Mouse (Mus musculus): ENCODE results near the gene Fkbp4. TPM values are rescaled to one million over a fixed set of nuclear protein-coding genes. Genes with fewer than 3 reads are reported as not detected.

The Fkbp4 gene
- polyA plus RNA-seq, 1 experiment from 2014 or later: 188 TPM

DNA sequence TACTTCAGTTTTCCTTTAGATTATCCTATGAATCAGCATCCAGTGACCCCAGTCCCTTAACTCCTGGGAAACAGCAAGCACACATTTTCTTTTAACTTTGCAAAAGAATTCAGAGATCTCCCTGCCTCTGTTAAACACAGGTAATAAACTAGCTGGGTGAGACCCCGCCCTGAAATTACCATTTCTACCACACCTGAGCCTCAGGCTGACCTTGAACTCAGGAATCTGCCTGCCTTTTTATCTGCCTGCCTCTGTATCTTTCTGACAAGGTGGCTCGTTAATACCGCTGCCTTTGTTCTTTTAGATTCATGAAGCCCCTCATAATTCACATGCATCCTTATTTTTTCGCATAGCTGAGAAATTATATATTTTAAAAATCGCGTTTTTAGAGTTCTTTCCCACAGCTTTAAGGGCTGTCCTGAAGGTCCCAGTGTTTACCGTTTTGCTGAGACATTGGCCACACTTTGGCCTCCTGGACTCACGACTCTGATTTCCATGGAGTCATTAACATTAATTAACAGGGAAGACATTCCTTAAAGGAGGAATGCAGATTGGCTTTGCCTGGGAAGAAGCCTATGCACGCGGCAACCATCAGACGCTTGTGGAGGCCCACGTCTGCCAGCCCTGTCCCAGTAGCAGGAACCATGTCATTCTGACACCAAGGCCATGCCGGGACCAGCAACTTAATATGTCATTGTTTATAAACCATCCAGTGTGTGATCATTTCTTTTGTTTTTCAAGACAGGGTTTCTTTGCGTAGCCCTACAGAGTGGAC is 22.4 kb upstream of the Fkbp4 start:
- Histone ChIP-seq H3K4me2 (no peak overlapping the region), H3K4me3 (replicated peaks) (no peak overlapping the region), H3K36me3 (replicated peaks) (no peaks in the 10 kb centered on the region), H3K4me1 (replicated peaks) (peaks cover 5% of the 10 kb centered on the region), H3K9ac (no peak overlapping the region), H3K9me3 (replicated peaks) (no peaks in the 10 kb centered on the region), H3K27ac (replicated peaks) (no peak overlapping the region), H3K27me3 (no peaks in the 10 kb centered on the region)
- WGBS (ENCODE audit: insufficient replicate concordance): 67% methylated on average over 14 of the region's 14 CpGs
- ATAC-seq (ENCODE audit: insufficient read depth): no peak

GRCm38 (mm10) chr6:128460321-128460720 is 21.8 kb upstream of the Fkbp4 start:
- no peak overlapping the region for H3K9ac ChIP-seq
- 33% methylated on average over 2 of the region's 2 CpGs for WGBS (ENCODE audit: insufficient replicate concordance)
- no peak for ATAC-seq (ENCODE audit: insufficient read depth)

DNA sequence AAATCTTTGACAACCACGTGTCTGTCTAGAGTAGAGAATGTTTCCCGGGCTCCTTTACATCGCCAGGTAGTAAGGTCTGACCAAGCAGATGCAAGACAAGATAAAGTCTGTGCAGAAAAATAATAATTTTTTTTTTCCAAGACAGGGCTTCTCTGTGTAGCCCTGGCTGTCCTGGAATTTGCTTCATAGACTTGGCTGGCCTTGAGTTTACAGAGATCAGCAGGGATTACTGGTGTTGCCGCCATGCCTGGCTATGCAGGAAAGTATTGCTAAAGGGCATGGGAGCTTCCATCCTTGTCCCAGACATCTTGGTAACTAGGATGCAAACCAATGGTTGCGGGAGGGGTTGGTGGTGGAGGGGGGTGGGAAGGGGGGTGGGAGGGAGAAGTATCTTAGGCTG is 18.7 kb upstream of the Fkbp4 start:
- H3K4me2 ChIP-seq: no peak overlapping the region
- no peaks in the 10 kb centered on the region for H3K9me3 ChIP-seq (replicated peaks)
- H3K27me3 ChIP-seq: no peaks in the 10 kb centered on the region
- H3K9ac ChIP-seq: no peak overlapping the region
- no peaks in the 10 kb centered on the region for H3K4me1 ChIP-seq (replicated peaks)
- 63% methylated on average over 5 of the region's 5 CpGs for WGBS (ENCODE audit: insufficient replicate concordance)
- ATAC-seq (ENCODE audit: insufficient read depth): no peak
- H3K36me3 ChIP-seq (replicated peaks): no peaks in the 10 kb centered on the region
- H3K4me3 ChIP-seq (replicated peaks): no peak overlapping the region
- no peak overlapping the region for H3K27ac ChIP-seq (replicated peaks)

More at GRCm38 (mm10) chr6:128460321-128460720, 21.8 kb upstream of the Fkbp4 start:
- Histone ChIP-seq H3K4me2 (no peak overlapping the region), H3K9me3 (replicated peaks) (no peaks in the 10 kb centered on the region), H3K4me3 (replicated peaks) (no peak overlapping the region), H3K27me3 (no peaks in the 10 kb centered on the region), H3K27ac (replicated peaks) (no peak overlapping the region), H3K36me3 (replicated peaks) (no peaks in the 10 kb centered on the region), H3K4me1 (replicated peaks) (no peaks in the 10 kb centered on the region)

- Histone ChIP-seq H3K4me1 (replicated peaks) (no peaks in the 10 kb centered on the region), H3K9ac (no peak overlapping the region), H3K27me3 (no peaks in the 10 kb centered on the region), H3K27ac (replicated peaks) (no peak overlapping the region), H3K4me2 (no peak overlapping the region), H3K36me3 (replicated peaks) (no peaks in the 10 kb centered on the region), H3K9me3 (replicated peaks) (no peaks in the 10 kb centered on the region), H3K4me3 (replicated peaks) (no peak overlapping the region)
- WGBS (ENCODE audit: insufficient replicate concordance): 63% methylated on average over 12 of the region's 12 CpGs
- no peak for ATAC-seq (ENCODE audit: insufficient read depth)
These were observed 17.5 kb upstream of the Fkbp4 start for GRCm38 (mm10) chr6:128455835-128456605.

- ATAC-seq (ENCODE audit: insufficient read depth): no peak
- WGBS (ENCODE audit: insufficient replicate concordance): 72% methylated on average over 5 of the region's 5 CpGs
- H3K9me3 ChIP-seq (replicated peaks): no peaks in the 10 kb centered on the region
- peaks cover 20% of the 10 kb centered on the region for H3K4me1 ChIP-seq (replicated peaks)
- H3K4me3 ChIP-seq (replicated peaks): no peak overlapping the region
- no peaks in the 10 kb centered on the region for H3K36me3 ChIP-seq (replicated peaks)
- H3K9ac ChIP-seq: no peak overlapping the region
- H3K27ac ChIP-seq (replicated peaks): no peak overlapping the region
- H3K27me3 ChIP-seq: no peaks in the 10 kb centered on the region
- no peak overlapping the region for H3K4me2 ChIP-seq
These were observed 8.6 kb upstream of the Fkbp4 start for GRCm38 (mm10) chr6:128447063-128447462.

DNA sequence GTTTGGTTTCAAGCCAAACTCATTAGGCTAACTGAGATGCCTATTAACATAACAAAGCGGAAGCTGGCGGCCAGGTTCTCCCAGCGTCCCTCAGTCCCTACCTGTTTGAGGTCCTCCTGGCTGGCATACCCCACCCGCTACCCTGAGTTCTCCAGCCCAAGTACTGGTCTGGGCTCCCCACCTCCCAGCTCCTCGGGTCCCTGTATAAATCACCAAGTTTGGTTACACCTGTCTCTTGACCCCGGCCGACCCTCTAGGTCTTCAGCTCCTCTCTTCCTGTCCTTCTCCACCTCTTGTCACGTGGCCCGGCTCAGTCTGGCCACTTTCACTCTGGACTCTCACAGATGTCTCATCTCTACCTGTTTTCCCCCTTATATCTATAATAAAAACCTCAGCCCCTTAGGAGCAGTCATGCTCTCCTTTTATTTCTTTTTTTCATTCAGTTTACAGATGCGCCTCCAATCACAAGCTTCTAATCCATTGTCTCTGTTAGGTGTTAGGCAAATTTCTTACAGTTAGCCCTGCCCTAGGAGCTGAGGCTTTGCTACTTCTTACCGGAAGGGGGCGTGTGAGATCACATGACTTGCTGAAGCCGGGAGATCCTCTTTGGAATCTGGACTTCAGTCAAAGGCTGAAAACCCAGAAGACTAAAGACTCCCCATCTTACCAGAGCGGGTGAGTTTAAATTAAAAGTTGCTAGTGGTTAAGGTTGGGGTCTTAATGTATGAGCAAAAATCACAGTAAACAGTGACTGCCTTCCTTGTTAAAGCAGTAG is 7.5 kb upstream of the Fkbp4 start:
- no peaks in the 10 kb centered on the region for H3K27me3 ChIP-seq
- ATAC-seq (ENCODE audit: insufficient read depth): 0 out of 2 replicates have a peak, but pooled peaks have one; percentile 27
- peak overlapping the region; percentile 12 for H3K4me3 ChIP-seq (replicated peaks)
- H3K9me3 ChIP-seq (replicated peaks): no peaks in the 10 kb centered on the region
- no peak overlapping the region for H3K27ac ChIP-seq (replicated peaks)
- WGBS (ENCODE audit: insufficient replicate concordance): 15% methylated on average over 14 of the region's 14 CpGs
- no peaks in the 10 kb centered on the region for H3K36me3 ChIP-seq (replicated peaks)
- H3K4me2 ChIP-seq: peak overlapping the region; percentile 48
- H3K9ac ChIP-seq: no peak overlapping the region
- H3K4me1 ChIP-seq (replicated peaks): peaks cover 20% of the 10 kb centered on the region

DNA sequence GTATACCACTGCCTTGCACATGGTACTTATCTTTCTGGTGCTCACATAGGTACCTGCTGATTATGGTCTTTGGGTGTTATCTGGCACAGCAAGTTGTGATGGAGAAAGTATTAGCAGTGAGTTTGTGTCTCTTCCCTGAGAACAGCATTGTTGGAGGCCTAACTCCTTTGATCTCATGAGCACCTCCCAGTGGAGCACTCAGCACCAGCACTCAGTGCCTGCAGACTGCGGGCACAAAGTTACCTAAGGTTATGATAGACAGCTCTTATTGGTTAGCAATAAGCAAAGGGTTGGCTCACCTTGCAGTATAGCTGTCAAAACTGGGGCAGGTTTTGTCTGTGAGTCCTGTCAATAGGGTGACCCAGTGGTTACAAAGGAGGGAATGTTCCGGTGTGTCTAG is 1.8 kb upstream of the Fkbp4 start:
- no peaks in the 10 kb centered on the region for H3K9me3 ChIP-seq (replicated peaks)
- H3K9ac ChIP-seq: no peak overlapping the region
- H3K36me3 ChIP-seq (replicated peaks): peaks cover 13% of the 10 kb centered on the region
- 75% methylated on average over 2 of the region's 2 CpGs for WGBS (ENCODE audit: insufficient replicate concordance)
- no peaks in the 10 kb centered on the region for H3K27me3 ChIP-seq
- H3K4me3 ChIP-seq (replicated peaks): no peak overlapping the region
- 0 out of 2 replicates have a peak overlapping the region, but pooled peaks have one; percentile 16 for H3K27ac ChIP-seq (replicated peaks)
- no peak for ATAC-seq (ENCODE audit: insufficient read depth)
- peaks cover 57% of the 10 kb centered on the region for H3K4me1 ChIP-seq (replicated peaks)
- H3K4me2 ChIP-seq: no peak overlapping the region

GRCm38 (mm10) chr6:128438871-128439341 is 429 bp upstream of the Fkbp4 start:
- Histone ChIP-seq H3K9me3 (replicated peaks) (no peaks in the 10 kb centered on the region), H3K4me2 (peak overlapping the region; percentile 100), H3K9ac (peak overlapping the region; percentile 88), H3K36me3 (replicated peaks) (peaks cover 26% of the 10 kb centered on the region), H3K27me3 (no peaks in the 10 kb centered on the region), H3K27ac (replicated peaks) (peak overlapping the region; percentile 51; the same call in 1 of the 2 replicates), H3K4me3 (replicated peaks) (peak overlapping the region; percentile 90), H3K4me1 (replicated peaks) (peaks cover 53% of the 10 kb centered on the region)
- ATAC-seq (ENCODE audit: insufficient read depth): peak; percentile 41
- WGBS (ENCODE audit: insufficient replicate concordance): 18% methylated on average over 18 of the region's 18 CpGs

DNA sequence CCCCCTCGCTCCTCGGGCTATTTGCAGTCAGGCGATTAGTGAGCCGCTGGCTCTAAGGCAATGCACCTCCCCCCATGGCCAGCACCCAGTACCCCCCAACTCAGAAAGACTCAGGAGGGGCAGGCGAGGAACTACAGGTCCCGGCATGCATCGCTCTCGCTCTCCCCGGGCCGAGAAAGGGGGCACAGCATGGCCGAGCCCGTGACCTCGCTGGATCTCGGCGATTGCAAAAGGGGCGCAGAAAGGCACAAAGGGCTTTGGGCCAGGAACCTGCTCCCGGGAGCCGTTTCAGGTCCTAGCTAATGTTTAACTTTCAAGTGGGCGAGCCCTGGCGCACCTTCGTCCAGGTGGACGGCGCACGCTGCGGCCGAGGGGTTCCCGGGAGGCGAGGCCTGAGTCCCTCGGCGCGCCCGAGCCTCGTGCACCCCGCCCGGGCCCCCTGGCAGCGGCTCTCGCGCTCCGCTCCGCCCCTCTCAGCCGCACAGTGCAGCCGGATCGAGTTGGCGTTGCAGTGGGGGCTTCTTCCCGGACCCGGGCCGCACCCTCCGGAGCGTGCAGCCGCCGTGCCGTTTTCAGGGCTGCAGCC is 653 bp downstream of the Fkbp4 start:
- peaks cover 53% of the 10 kb centered on the region for H3K4me1 ChIP-seq (replicated peaks)
- ATAC-seq (ENCODE audit: insufficient read depth): peak; percentile 72
- H3K4me3 ChIP-seq (replicated peaks): peak overlapping the region; percentile 90
- under 1% methylated on average over 50 of the region's 52 CpGs for WGBS (ENCODE audit: insufficient replicate concordance)
- peak overlapping the region; percentile 88 for H3K27ac ChIP-seq (replicated peaks)
- peaks cover 37% of the 10 kb centered on the region for H3K36me3 ChIP-seq (replicated peaks)
- H3K4me2 ChIP-seq: peak overlapping the region; percentile 100
- H3K9me3 ChIP-seq (replicated peaks): no peaks in the 10 kb centered on the region
- peak overlapping the region; percentile 88 for H3K9ac ChIP-seq
- H3K27me3 ChIP-seq: no peaks in the 10 kb centered on the region

DNA sequence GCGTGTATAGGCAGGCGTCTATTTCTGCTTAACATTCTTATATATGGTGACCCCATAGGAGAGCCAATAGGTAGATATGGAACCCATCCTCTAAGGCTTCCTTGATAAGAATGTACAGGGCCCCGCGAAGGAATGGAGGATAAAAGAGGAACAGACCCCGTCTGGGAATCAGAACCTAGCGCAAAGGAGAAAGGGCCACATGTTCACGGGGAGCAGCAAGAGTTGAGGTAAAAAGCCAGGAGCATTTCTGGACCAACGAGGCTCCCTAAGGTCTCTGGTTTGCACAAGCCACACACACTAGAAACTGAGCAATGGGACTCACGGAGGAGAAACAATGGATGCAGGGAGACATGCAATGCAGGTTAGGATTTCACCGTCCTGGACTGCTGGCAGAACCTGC is 1.2 kb downstream of the Fkbp4 start:
- H3K4me3 ChIP-seq (replicated peaks): peak overlapping the region; percentile 90
- H3K27me3 ChIP-seq: no peaks in the 10 kb centered on the region
- peak overlapping the region; percentile 88 for H3K27ac ChIP-seq (replicated peaks)
- H3K4me2 ChIP-seq: peak overlapping the region; percentile 100
- H3K9ac ChIP-seq: peak overlapping the region; percentile 88
- H3K9me3 ChIP-seq (replicated peaks): no peaks in the 10 kb centered on the region
- under 1% methylated on average over 10 of the region's 10 CpGs for WGBS (ENCODE audit: insufficient replicate concordance)
- peaks cover 53% of the 10 kb centered on the region for H3K4me1 ChIP-seq (replicated peaks)
- no peak for ATAC-seq (ENCODE audit: insufficient read depth)
- H3K36me3 ChIP-seq (replicated peaks): peaks cover 43% of the 10 kb centered on the region
